Mouse (Mus musculus) stomach, adult 2 months (tissue): ENCODE measurements around the gene Upb1. TPM values are rescaled to one million over a fixed set of nuclear protein-coding genes. Genes with fewer than 3 reads are reported as not detected.

Source experiments
- polyA plus RNA-seq: library from polyadenylated mRNA; depleted of rRNA; stranded (reverse); fragments of >200 nt; gene quantifications from 2 replicates; pipeline ENCODE4 v1.2.3, GENCODE M21; 2012; rRNA removed

Upb1 gene
- 0.40 and 0.46 TPM in 2 replicates for polyA plus RNA-seq

DNA sequence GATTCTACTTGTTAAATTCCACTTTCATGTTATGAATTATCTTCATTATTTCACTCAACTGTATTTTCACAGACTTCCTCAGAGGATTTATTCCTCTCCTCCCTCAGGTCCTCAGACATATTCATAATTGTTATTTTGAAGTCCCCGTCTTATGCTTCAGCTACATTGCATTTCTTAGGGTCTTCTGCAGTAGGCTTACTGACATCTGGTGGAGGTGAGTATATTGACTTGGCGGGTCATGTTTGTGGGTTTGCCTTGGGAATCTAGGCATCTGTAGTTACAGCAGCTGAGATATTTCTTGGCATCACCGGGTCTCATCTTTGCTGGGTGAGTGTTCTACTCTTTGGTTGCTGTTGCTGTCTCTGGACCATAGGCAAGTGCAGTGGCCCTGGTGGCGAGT is at the start of gene Upb1:
Upb1 (plus strand) TSS at position 158 of the 400 bp plus-strand sequence.

Other genes with a start within 250 kb of the Upb1 start
- 6.7 and 9.5 TPM in 2 replicates for gene Specc1l, start 189.0 kb upstream of the Upb1 start, polyA plus RNA-seq
- 1.3 and 1.9 TPM in 2 replicates for gene Adora2a, start 84.2 kb upstream of the Upb1 start, polyA plus RNA-seq
- gene Snrpd3, start 116.4 kb downstream of the Upb1 start, polyA plus RNA-seq: 0.68 and 1.1 TPM in 2 replicates
- 13.2 and 19.5 TPM in 2 replicates for gene Gucd1, start 116.9 kb downstream of the Upb1 start, polyA plus RNA-seq
- gene Lrrc75b, start 159.2 kb downstream of the Upb1 start, polyA plus RNA-seq: 0.27 and 0.47 TPM in 2 replicates
- 1.2 and 2.7 TPM in 2 replicates for gene Ggt1, start 160.5 kb downstream of the Upb1 start, polyA plus RNA-seq
- gene Ggt5, start 188.2 kb downstream of the Upb1 start, polyA plus RNA-seq: 12.5 and 28.5 TPM in 2 replicates
- gene Susd2, start 242.9 kb downstream of the Upb1 start, polyA plus RNA-seq: 16.5 and 18.7 TPM in 2 replicates